Mouse (Mus musculus): ENCODE measurements around the gene Lrrc66.

DNA sequence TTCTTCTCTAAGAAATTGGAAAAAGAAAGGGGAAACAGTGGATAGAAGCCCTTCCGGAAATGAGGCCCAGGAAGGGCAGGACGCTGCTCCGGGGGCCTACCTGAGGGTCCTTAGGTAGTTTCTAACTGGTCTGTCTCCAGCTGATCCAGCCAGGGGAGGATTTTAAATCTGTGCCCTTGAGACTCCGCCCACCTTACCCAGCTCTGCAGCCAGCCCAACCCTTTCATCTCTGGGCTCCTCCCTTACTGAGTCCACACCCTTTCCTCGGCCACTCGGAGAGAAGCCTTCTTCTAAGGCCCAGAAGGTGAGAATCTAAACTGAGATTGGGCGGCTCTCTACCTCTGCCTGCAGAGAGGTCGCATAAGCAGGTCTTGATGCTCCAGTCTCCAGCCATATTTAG, at the start of gene Lrrc66:
- TF ChIP-seq POLR2A (IDR thresholded peaks at IDR 0.05; ENCODE audit: extremely low read depth, insufficient read depth, low read length): no peak
- no peak for TF ChIP-seq CTCF (IDR thresholded peaks at IDR 0.05; ENCODE audit: low read depth, low read length)
